Mouse (Mus musculus): ENCODE measurements around the gene Ggt6.

- TF ChIP-seq GATA1 (IDR thresholded peaks at IDR 0.05; ENCODE audit: borderline replicate concordance, low read length) (no peak), FLI1 (IDR thresholded peaks at IDR 0.05; ENCODE audit: low read length) (no peak)
These were observed 42.1 kb upstream of the Ggt6 start for GRCm38 (mm10) chr11:72393243-72393642.
